Mouse (Mus musculus) ES-Bruce4 (cell line): Measurements from ENCODE around the gene Sv2c.

ENCODE experiments used
- CTCF ChIP-seq: IDR thresholded peaks from one replicate; pipeline ENCODE4 v1.8.1; 2011; ENCODE audit warnings: low read depth, low read length
- POLR2A ChIP-seq: IDR thresholded peaks from one replicate; pipeline ENCODE4 v1.8.1; 2011; ENCODE audit warnings: low read length; ENCODE audit not compliant: insufficient read depth

GRCm38 (mm10) chr13:95997294-95997693, 135.1 kb downstream of the Sv2c start:
- no peak for TF ChIP-seq POLR2A
- no peak for TF ChIP-seq CTCF
